Mouse (Mus musculus): ENCODE measurements around the gene Map4k4. TPM values are rescaled to one million over a fixed set of nuclear protein-coding genes. Genes with fewer than 3 reads are reported as not detected.

The Map4k4 gene
- total and polyA plus RNA-seq, 2 experiments: 7.2 to 10.7 TPM

DNA sequence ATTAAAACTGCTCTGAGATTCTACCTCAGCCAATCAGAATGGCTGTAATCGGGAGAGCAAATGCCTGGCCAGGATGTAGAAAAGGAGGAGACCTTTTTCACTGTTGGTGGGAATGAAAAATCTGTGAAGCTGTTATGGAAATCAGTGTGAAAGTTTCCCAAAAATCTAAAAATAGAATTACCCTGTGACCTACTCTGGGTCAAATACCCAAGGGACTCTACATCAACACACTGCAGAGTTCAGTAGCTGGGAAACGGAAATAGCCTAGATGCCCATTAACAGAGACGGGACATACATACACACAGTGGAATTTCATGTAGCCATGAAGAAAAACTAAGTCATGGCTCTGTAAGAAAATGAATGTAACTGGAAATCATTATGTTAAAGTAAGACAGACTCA is 22.7 kb upstream of the Map4k4 start:
- Histone ChIP-seq H3K36me3 (ENCODE audit: control insufficient read depth, insufficient read depth, low read length) (no peaks in the 10 kb centered on the region), H3K27ac (replicated peaks; ENCODE audit: insufficient read depth, low read depth, low read length) (no peak overlapping the region), H3K4me3 (ENCODE audit: insufficient read depth, low read depth, low read length) (no peak overlapping the region), H3K9ac (ENCODE audit: low read depth, low read length) (no peak overlapping the region), H3K79me2 (ENCODE audit: control insufficient read depth, insufficient read depth, low read length) (no peaks in the 10 kb centered on the region), H3K27me3 (ENCODE audit: control insufficient read depth, insufficient read depth, low read length) (0 out of 2 replicates have a peak, but pooled peaks cover 2% of the 10 kb centered on the region), H3K4me1 (ENCODE audit: control insufficient read depth, insufficient read depth, low read length) (no peaks in the 10 kb centered on the region)
- TF ChIP-seq CTCF (IDR thresholded peaks at IDR 0.05; ENCODE audit: low read depth, low read length): no peak
- no peak for TF ChIP-seq POLR2A (IDR thresholded peaks at IDR 0.05; ENCODE audit: extremely low read depth, insufficient read depth, low read length)
- 73% methylated on average over 3 of the region's 3 CpGs for WGBS
- DNase-seq (ENCODE audit: extremely low read depth, low read depth, low spot score): no peak

DNA sequence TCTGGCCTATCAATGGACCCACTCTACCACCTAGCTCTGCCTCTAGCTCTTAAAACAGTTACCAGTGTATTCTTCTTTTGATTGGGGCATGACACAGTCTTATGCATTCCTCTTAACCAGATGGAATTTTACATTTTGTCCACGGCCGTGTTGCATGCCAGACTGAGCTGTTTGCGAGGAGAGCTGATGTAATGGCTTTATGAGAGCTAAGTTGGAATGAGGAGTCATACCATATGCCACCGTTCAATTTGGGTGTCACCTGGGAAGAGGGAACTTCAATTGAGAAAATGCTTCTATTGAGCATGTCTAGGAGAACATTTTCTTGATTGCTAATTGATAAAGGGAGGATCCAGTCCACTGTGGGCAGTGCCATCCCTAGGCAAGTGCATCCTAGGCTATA is 18.2 kb upstream of the Map4k4 start:
- 98% methylated on average over 4 of the region's 4 CpGs for WGBS
- no peak overlapping the region for H3K27ac ChIP-seq (replicated peaks; ENCODE audit: insufficient read depth, low read depth, low read length)
- no peaks in the 10 kb centered on the region for H3K36me3 ChIP-seq (ENCODE audit: control insufficient read depth, insufficient read depth, low read length)
- 0 out of 2 replicates have a peak, but pooled peaks cover 5% of the 10 kb centered on the region for H3K27me3 ChIP-seq (ENCODE audit: control insufficient read depth, insufficient read depth, low read length)
- no peak overlapping the region for H3K9ac ChIP-seq (ENCODE audit: low read depth, low read length)
- no peak overlapping the region for H3K4me3 ChIP-seq (ENCODE audit: insufficient read depth, low read depth, low read length)
- no peaks in the 10 kb centered on the region for H3K79me2 ChIP-seq (ENCODE audit: control insufficient read depth, insufficient read depth, low read length)
- TF ChIP-seq POLR2A (IDR thresholded peaks at IDR 0.05; ENCODE audit: extremely low read depth, insufficient read depth, low read length): no peak
- no peak for TF ChIP-seq CTCF (IDR thresholded peaks at IDR 0.05; ENCODE audit: low read depth, low read length)
- H3K4me1 ChIP-seq (ENCODE audit: control insufficient read depth, insufficient read depth, low read length): no peaks in the 10 kb centered on the region
- DNase-seq (ENCODE audit: extremely low read depth, low read depth, low spot score): no peak

DNA sequence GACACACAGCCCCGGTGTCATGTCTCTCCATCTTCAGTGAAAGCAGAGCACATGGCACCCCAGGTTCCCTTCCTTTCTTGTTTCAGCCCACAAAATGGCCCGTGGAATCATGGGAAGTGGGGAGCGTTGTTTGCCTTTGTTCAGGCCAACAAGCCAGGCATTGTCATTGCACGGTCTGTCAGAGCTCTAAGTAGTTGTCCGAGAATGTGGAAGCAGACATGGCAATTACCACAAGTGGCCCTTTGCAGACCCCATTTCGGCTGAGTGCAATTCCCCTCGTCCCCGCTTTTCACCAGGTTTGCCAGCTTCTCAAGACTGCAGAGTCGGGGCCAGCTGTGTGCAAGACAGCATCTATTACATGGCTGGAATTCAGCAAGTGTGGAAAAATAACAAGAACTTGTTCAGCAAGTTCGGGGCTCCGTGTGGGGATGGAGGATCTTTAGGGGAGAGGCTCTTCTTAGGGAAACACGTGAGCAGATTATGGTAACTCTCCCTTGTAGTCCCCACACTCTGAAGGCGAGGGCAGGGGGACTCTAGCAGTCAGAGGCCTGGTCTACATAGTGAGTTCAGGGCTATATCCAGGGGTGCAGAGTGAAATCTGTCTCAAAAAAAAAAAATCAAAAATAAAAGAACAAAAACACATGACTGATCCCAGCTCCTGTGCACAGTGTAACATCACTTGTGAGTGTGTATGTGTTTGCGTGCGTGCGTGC is 15.8 kb upstream of the Map4k4 start:
- H3K27ac ChIP-seq (replicated peaks; ENCODE audit: insufficient read depth, low read depth, low read length): no peak overlapping the region
- 86% methylated on average over 16 of the region's 16 CpGs for WGBS
- H3K9ac ChIP-seq (ENCODE audit: low read depth, low read length): no peak overlapping the region
- H3K4me1 ChIP-seq (ENCODE audit: control insufficient read depth, insufficient read depth, low read length): no peaks in the 10 kb centered on the region
- TF ChIP-seq POLR2A (IDR thresholded peaks at IDR 0.05; ENCODE audit: extremely low read depth, insufficient read depth, low read length) (no peak), CTCF (IDR thresholded peaks at IDR 0.05; ENCODE audit: low read depth, low read length) (no peak)
- no peak overlapping the region for H3K4me3 ChIP-seq (ENCODE audit: insufficient read depth, low read depth, low read length)
- H3K79me2 ChIP-seq (ENCODE audit: control insufficient read depth, insufficient read depth, low read length): no peaks in the 10 kb centered on the region
- peaks cover 9% of the 10 kb centered on the region; the same call in 1 of the 2 replicates for H3K27me3 ChIP-seq (ENCODE audit: control insufficient read depth, insufficient read depth, low read length)
- DNase-seq (ENCODE audit: extremely low read depth, low read depth, low spot score): no peak
- H3K36me3 ChIP-seq (ENCODE audit: control insufficient read depth, insufficient read depth, low read length): no peaks in the 10 kb centered on the region

DNA sequence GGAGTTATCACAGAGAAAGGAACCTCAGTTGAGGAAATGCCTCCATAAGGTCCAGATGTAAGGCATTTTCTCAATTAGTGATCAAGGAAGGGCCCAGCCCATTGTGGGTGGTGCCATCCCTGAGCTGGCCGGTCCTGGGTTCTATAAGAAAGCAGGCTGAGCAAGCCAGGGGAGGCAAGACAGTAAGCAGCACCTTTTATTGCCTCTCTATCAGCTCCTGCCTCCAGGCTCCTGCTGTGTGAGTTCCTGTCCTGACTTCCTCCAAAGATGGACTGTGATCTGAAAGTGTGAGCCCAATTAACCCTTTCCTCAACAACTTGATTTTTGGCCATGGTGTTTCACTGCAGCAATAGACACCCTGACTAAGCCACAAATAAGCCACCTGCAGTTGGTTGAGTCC is 12.7 kb upstream of the Map4k4 start:
- no peaks in the 10 kb centered on the region for H3K36me3 ChIP-seq (ENCODE audit: control insufficient read depth, insufficient read depth, low read length)
- H3K4me3 ChIP-seq (ENCODE audit: insufficient read depth, low read depth, low read length): no peak overlapping the region
- TF ChIP-seq CTCF (IDR thresholded peaks at IDR 0.05; ENCODE audit: low read depth, low read length) (no peak), POLR2A (IDR thresholded peaks at IDR 0.05; ENCODE audit: extremely low read depth, insufficient read depth, low read length) (no peak)
- no peak overlapping the region for H3K27ac ChIP-seq (replicated peaks; ENCODE audit: insufficient read depth, low read depth, low read length)
- H3K9ac ChIP-seq (ENCODE audit: low read depth, low read length): no peak overlapping the region
- H3K4me1 ChIP-seq (ENCODE audit: control insufficient read depth, insufficient read depth, low read length): no peaks in the 10 kb centered on the region
- H3K79me2 ChIP-seq (ENCODE audit: control insufficient read depth, insufficient read depth, low read length): no peaks in the 10 kb centered on the region
- H3K27me3 ChIP-seq (ENCODE audit: control insufficient read depth, insufficient read depth, low read length): peaks cover 9% of the 10 kb centered on the region; the same call in 1 of the 2 replicates
- 56% methylated on average over 1 of the region's 1 CpGs for WGBS
- DNase-seq (ENCODE audit: extremely low read depth, low read depth, low spot score): no peak

DNA sequence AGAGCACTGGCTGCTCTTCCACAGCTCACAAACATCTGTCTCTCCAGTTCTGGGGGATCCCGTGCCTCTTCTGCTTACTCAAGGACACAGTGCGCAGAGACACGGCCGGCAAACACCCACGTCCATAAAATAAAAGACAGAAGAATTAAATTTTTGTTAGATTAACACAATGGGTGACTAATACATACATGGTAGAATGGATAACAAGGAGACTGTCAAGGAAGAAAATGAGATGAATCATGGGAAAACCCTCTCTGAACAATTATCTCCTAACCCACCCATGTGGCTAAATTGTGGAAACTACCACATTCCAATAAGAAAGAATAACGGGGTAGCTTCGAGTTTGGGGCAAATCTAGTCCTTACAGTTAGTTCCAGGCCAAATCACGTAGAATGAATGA is 11.3 kb upstream of the Map4k4 start:
- H3K4me1 ChIP-seq (ENCODE audit: control insufficient read depth, insufficient read depth, low read length): no peaks in the 10 kb centered on the region
- no peaks in the 10 kb centered on the region for H3K36me3 ChIP-seq (ENCODE audit: control insufficient read depth, insufficient read depth, low read length)
- H3K4me3 ChIP-seq (ENCODE audit: insufficient read depth, low read depth, low read length): no peak overlapping the region
- H3K27ac ChIP-seq (replicated peaks; ENCODE audit: insufficient read depth, low read depth, low read length): no peak overlapping the region
- no peak for DNase-seq (ENCODE audit: extremely low read depth, low read depth, low spot score)
- H3K79me2 ChIP-seq (ENCODE audit: control insufficient read depth, insufficient read depth, low read length): no peaks in the 10 kb centered on the region
- peaks cover 16% of the 10 kb centered on the region; the same call in 1 of the 2 replicates for H3K27me3 ChIP-seq (ENCODE audit: control insufficient read depth, insufficient read depth, low read length)
- no peak overlapping the region for H3K9ac ChIP-seq (ENCODE audit: low read depth, low read length)
- WGBS: 76% methylated on average over 8 of the region's 8 CpGs
- TF ChIP-seq CTCF (IDR thresholded peaks at IDR 0.05; ENCODE audit: low read depth, low read length): no peak
- TF ChIP-seq POLR2A (IDR thresholded peaks at IDR 0.05; ENCODE audit: extremely low read depth, insufficient read depth, low read length): no peak

DNA sequence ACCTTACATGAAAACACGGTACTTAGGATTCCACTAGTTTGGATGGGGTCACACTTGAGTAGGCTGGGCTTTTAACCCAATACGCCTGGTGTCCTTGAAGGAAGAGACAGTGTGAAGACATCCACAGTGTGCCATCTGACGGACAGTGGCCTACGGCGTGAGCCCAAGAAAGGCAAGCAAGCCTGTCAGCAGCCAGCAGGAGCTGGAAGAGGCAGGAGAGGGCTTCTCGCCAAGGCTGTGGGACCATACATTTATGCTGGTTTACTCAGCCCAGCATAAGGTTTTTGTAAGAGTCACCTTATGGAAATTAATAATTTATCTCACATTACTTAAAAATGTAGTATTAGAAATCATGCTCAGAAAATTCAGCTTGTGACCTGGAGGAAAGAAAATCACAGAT is 10.7 kb upstream of the Map4k4 start:
- no peak overlapping the region for H3K9ac ChIP-seq (ENCODE audit: low read depth, low read length)
- H3K4me1 ChIP-seq (ENCODE audit: control insufficient read depth, insufficient read depth, low read length): no peaks in the 10 kb centered on the region
- TF ChIP-seq POLR2A (IDR thresholded peaks at IDR 0.05; ENCODE audit: extremely low read depth, insufficient read depth, low read length) (no peak), CTCF (IDR thresholded peaks at IDR 0.05; ENCODE audit: low read depth, low read length) (no peak)
- no peaks in the 10 kb centered on the region for H3K36me3 ChIP-seq (ENCODE audit: control insufficient read depth, insufficient read depth, low read length)
- H3K27me3 ChIP-seq (ENCODE audit: control insufficient read depth, insufficient read depth, low read length): peaks cover 16% of the 10 kb centered on the region; the same call in 1 of the 2 replicates
- no peak for DNase-seq (ENCODE audit: extremely low read depth, low read depth, low spot score)
- H3K79me2 ChIP-seq (ENCODE audit: control insufficient read depth, insufficient read depth, low read length): no peaks in the 10 kb centered on the region
- no peak overlapping the region for H3K4me3 ChIP-seq (ENCODE audit: insufficient read depth, low read depth, low read length)
- WGBS: 95% methylated on average over 6 of the region's 6 CpGs
- no peak overlapping the region for H3K27ac ChIP-seq (replicated peaks; ENCODE audit: insufficient read depth, low read depth, low read length)
